Mouse (Mus musculus): ENCODE data around the gene Aff2. TPM values are rescaled to one million over a fixed set of nuclear protein-coding genes. Genes with fewer than 3 reads are reported as not detected.

The Aff2 gene
- polyA plus RNA-seq, 1 experiment from 2014 or later: 1.9 TPM

- no peaks in the 10 kb centered on the region for H3K9me3 ChIP-seq (replicated peaks)
- H3K36me3 ChIP-seq: no peaks in the 10 kb centered on the region
- no peak overlapping the region for H3K4me3 ChIP-seq (replicated peaks)
- no peak overlapping the region for H3K27ac ChIP-seq
- ATAC-seq (replicated peaks; ENCODE audit: low FRiP score): no peak
- WGBS: 70% methylated on average over 2 of the region's 2 CpGs
- no peaks in the 10 kb centered on the region for H3K27me3 ChIP-seq
- no peaks in the 10 kb centered on the region for H3K4me1 ChIP-seq
- no peak overlapping the region for H3K9ac ChIP-seq
- H3K4me2 ChIP-seq: no peak overlapping the region
These were observed 100.8 kb downstream of the Aff2 start for GRCm38 (mm10) chrX:69460896-69461295.

GRCm38 (mm10) chrX:69502061-69502460 lies 142.0 kb downstream of the Aff2 start:
- no peak overlapping the region for H3K27ac ChIP-seq
- no peak overlapping the region for H3K9ac ChIP-seq
- no peak overlapping the region for H3K4me3 ChIP-seq (replicated peaks)
- no peak for ATAC-seq (replicated peaks; ENCODE audit: low FRiP score)
- no peaks in the 10 kb centered on the region for H3K9me3 ChIP-seq (replicated peaks)
- 53% methylated on average over 3 of the region's 3 CpGs for WGBS
- no peaks in the 10 kb centered on the region for H3K36me3 ChIP-seq
- no peaks in the 10 kb centered on the region for H3K4me1 ChIP-seq
- H3K4me2 ChIP-seq: no peak overlapping the region
- H3K27me3 ChIP-seq: no peaks in the 10 kb centered on the region

DNA sequence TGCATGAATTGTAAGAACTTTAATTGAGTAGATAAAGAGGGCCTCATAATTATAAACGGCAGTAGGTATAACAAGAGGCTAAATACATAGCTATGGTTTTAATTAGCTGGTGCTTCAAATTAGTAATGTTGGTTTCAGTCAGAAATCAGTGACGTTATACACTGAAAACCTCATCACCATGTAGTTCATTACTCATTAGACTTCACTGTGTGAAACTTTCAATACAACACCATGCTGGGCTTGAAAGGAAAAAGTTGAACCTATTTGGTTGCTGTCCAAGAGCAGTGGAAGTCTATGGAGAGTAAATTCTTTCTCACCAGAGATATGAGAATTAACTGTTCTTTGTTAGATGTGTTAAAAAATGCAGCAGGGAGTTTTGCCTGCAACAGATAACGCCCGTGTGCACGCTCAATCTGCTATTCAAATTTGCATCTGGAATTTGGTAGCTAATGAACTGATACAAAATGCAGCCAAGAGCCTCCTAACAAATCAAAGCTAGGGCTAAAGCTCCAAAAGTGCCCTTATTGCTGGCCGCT lies 158.0 kb downstream of the Aff2 start:
- Histone ChIP-seq H3K27ac (no peak overlapping the region), H3K4me1 (no peaks in the 10 kb centered on the region), H3K9me3 (replicated peaks) (no peaks in the 10 kb centered on the region), H3K9ac (no peak overlapping the region), H3K4me3 (replicated peaks) (no peak overlapping the region), H3K36me3 (no peaks in the 10 kb centered on the region), H3K27me3 (no peaks in the 10 kb centered on the region), H3K4me2 (no peak overlapping the region)
- WGBS: 77% methylated on average over 6 of the region's 6 CpGs
- no peak for ATAC-seq (replicated peaks; ENCODE audit: low FRiP score)

GRCm38 (mm10) chrX:69540811-69541210 lies 180.7 kb downstream of the Aff2 start:
- Histone ChIP-seq H3K4me3 (replicated peaks) (no peak overlapping the region), H3K4me2 (no peak overlapping the region), H3K9ac (no peak overlapping the region), H3K4me1 (no peaks in the 10 kb centered on the region), H3K27ac (no peak overlapping the region), H3K36me3 (no peaks in the 10 kb centered on the region), H3K27me3 (no peaks in the 10 kb centered on the region), H3K9me3 (replicated peaks) (no peaks in the 10 kb centered on the region)
- WGBS: 57% methylated on average over 1 of the region's 1 CpGs
- ATAC-seq (replicated peaks; ENCODE audit: low FRiP score): no peak

DNA sequence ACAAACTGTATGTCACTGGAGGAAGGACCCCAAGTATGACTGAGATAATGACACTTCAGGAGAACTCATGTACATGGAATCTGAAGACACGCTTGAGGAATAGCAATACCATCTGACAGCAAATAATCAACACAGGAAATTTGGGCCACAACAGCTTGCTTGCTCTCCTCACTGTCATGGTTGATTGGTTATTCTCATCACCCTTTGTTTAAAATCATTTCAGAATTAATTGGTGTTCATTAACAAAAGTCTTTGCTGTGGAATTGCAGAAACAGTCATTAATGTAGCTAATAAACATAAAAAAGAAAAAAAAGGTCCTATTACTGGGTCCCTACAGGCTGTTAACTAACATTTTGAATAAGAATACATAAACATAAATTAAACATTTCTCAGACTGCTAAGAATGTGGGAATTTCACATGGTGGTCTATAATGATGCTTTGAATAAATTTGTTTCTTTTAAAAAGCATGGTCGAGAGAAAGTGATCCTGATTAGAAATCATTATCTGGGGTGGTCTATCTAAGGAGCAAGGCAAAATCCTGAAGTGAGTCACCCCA lies 219.9 kb downstream of the Aff2 start:
- Histone ChIP-seq H3K4me2 (no peak overlapping the region), H3K36me3 (no peaks in the 10 kb centered on the region), H3K27ac (no peak overlapping the region), H3K4me1 (no peaks in the 10 kb centered on the region), H3K27me3 (no peaks in the 10 kb centered on the region), H3K9me3 (replicated peaks) (no peaks in the 10 kb centered on the region), H3K4me3 (replicated peaks) (no peak overlapping the region), H3K9ac (no peak overlapping the region)
- ATAC-seq (replicated peaks; ENCODE audit: low FRiP score): no peak
- 89% methylated on average over 2 of the region's 2 CpGs for WGBS

DNA sequence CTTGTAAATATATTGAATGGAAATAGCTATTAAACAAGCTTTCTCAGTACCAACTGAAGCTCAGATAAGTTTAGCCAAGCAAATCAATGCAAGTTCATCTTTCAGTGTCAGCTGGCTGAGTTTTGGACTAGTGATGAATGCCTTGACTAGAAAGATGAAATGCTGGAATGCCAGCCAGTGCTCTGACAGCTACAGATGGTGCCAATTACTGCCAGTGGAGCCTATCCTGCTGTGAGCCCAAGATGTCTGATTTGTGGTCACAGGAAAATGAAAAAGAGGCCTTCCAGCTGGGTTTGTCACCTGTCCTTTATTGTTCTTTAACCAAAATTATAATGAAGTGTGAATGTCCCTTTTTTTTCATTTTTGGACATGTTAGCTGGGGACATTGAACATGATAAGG lies 248.7 kb downstream of the Aff2 start:
- no peak overlapping the region for H3K4me3 ChIP-seq (replicated peaks)
- ATAC-seq (replicated peaks; ENCODE audit: low FRiP score): no peak
- no peaks in the 10 kb centered on the region for H3K27me3 ChIP-seq
- H3K9ac ChIP-seq: no peak overlapping the region
- H3K27ac ChIP-seq: no peak overlapping the region
- H3K36me3 ChIP-seq: no peaks in the 10 kb centered on the region
- no peaks in the 10 kb centered on the region for H3K9me3 ChIP-seq (replicated peaks)
- no peak overlapping the region for H3K4me2 ChIP-seq
- no peaks in the 10 kb centered on the region for H3K4me1 ChIP-seq

DNA sequence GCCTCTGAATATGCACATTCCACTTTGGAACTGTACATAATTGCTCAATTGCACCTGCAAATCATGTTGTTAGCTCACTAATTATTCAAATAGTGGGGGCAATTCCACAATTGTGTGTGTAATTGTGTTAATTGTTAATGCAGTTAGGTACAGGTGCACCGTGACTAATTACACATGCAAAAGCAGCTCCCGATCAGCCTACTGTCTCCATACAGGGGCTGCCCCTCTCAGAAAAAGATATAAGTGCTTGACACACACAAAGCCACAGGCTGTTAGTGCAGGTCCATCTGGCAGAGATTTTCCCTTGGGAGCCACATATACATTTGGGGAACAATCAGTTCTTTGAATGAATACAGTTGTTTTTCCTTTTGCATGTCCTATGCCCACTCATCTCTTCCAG lies 302.9 kb downstream of the Aff2 start:
- WGBS: 78% methylated on average over 2 of the region's 2 CpGs
- Histone ChIP-seq H3K4me1 (no peaks in the 10 kb centered on the region), H3K27ac (no peak overlapping the region), H3K9ac (no peak overlapping the region), H3K27me3 (no peaks in the 10 kb centered on the region), H3K9me3 (replicated peaks) (no peaks in the 10 kb centered on the region), H3K36me3 (no peaks in the 10 kb centered on the region), H3K4me3 (replicated peaks) (no peak overlapping the region), H3K4me2 (no peak overlapping the region)
- ATAC-seq (replicated peaks; ENCODE audit: low FRiP score): no peak

GRCm38 (mm10) chrX:69666145-69666677 lies 306.1 kb downstream of the Aff2 start:
- Histone ChIP-seq H3K4me2 (no peak overlapping the region), H3K4me1 (no peaks in the 10 kb centered on the region), H3K27me3 (no peaks in the 10 kb centered on the region), H3K9me3 (replicated peaks) (no peaks in the 10 kb centered on the region), H3K9ac (no peak overlapping the region), H3K4me3 (replicated peaks) (no peak overlapping the region), H3K27ac (no peak overlapping the region), H3K36me3 (no peaks in the 10 kb centered on the region)
- 73% methylated on average over 3 of the region's 3 CpGs for WGBS
- no peak for ATAC-seq (replicated peaks; ENCODE audit: low FRiP score)

DNA sequence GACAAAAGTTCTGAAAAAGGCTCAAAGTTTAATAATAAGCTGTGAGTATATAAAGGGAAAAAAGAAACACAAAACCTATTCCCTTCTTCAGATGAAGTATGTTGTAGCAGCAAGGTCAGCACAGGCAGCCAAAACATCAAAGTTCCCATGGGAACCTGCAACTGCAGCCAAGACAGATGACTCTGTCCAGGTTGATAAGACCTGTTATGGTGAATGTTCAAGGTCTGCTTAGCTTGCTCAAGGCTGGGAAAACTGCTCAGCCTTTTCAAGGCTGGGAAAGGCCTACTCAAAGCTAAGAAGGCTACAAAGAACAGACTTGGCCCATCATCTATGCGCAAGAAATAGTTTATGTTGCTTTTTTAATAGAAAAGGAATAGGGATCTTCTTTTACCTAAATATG lies 315.6 kb downstream of the Aff2 start:
- WGBS: 95% methylated on average over 1 of the region's 1 CpGs
- no peaks in the 10 kb centered on the region for H3K4me1 ChIP-seq
- no peaks in the 10 kb centered on the region for H3K36me3 ChIP-seq
- no peaks in the 10 kb centered on the region for H3K9me3 ChIP-seq (replicated peaks)
- no peak overlapping the region for H3K9ac ChIP-seq
- H3K27ac ChIP-seq: no peak overlapping the region
- no peak overlapping the region for H3K4me2 ChIP-seq
- H3K4me3 ChIP-seq (replicated peaks): no peak overlapping the region
- no peaks in the 10 kb centered on the region for H3K27me3 ChIP-seq
- ATAC-seq (replicated peaks; ENCODE audit: low FRiP score): no peak

GRCm38 (mm10) chrX:69698840-69699239 lies 338.7 kb downstream of the Aff2 start:
- no peak overlapping the region for H3K4me2 ChIP-seq
- no peak overlapping the region for H3K4me3 ChIP-seq (replicated peaks)
- H3K27me3 ChIP-seq: no peaks in the 10 kb centered on the region
- ATAC-seq (replicated peaks; ENCODE audit: low FRiP score): no peak
- no peak overlapping the region for H3K27ac ChIP-seq
- H3K9ac ChIP-seq: no peak overlapping the region
- H3K36me3 ChIP-seq: no peaks in the 10 kb centered on the region
- no peaks in the 10 kb centered on the region for H3K4me1 ChIP-seq
- H3K9me3 ChIP-seq (replicated peaks): no peaks in the 10 kb centered on the region
- WGBS: 59% methylated on average over 4 of the region's 4 CpGs

- no peak for ATAC-seq (replicated peaks; ENCODE audit: low FRiP score)
These were observed 378.9 kb downstream of the Aff2 start for GRCm38 (mm10) chrX:69738972-69739371.

GRCm38 (mm10) chrX:69744962-69745597 lies 385.0 kb downstream of the Aff2 start:
- 70% methylated on average over 3 of the region's 3 CpGs for WGBS
- Histone ChIP-seq H3K9ac (no peak overlapping the region), H3K27ac (no peak overlapping the region), H3K27me3 (no peaks in the 10 kb centered on the region), H3K4me2 (no peak overlapping the region), H3K4me1 (no peaks in the 10 kb centered on the region), H3K9me3 (replicated peaks) (no peaks in the 10 kb centered on the region), H3K4me3 (replicated peaks) (no peak overlapping the region), H3K36me3 (no peaks in the 10 kb centered on the region)
- ATAC-seq (replicated peaks; ENCODE audit: low FRiP score): no peak

More at GRCm38 (mm10) chrX:69738972-69739371, 378.9 kb downstream of the Aff2 start:
- Histone ChIP-seq H3K27me3 (no peaks in the 10 kb centered on the region), H3K4me3 (replicated peaks) (no peak overlapping the region), H3K27ac (no peak overlapping the region), H3K9me3 (replicated peaks) (no peaks in the 10 kb centered on the region), H3K4me1 (no peaks in the 10 kb centered on the region), H3K36me3 (no peaks in the 10 kb centered on the region), H3K9ac (no peak overlapping the region), H3K4me2 (no peak overlapping the region)
- 58% methylated on average over 3 of the region's 3 CpGs for WGBS

All from kidney, embryonic 15.5 days (tissue).